Mouse (Mus musculus) hindbrain, postnatal 0 days (tissue): ENCODE data around the gene Cxcl12. TPM values are rescaled to one million over a fixed set of nuclear protein-coding genes. Genes with fewer than 3 reads are reported as not detected.

Source experiments
- ATAC-seq: fragments of 200-750 bp; cut with Nextera tagmentation; 2 replicates; pipeline ENCODE4 v1.8.0; 2017; ENCODE audit warnings: mild to moderate bottlenecking, moderate TSS enrichment, moderate library complexity
- DNase-seq: peaks from one replicate; pipeline ENCODE4 v3.0.0-alpha.2; 2015; ENCODE audit warnings: low spot score
- H3K27ac ChIP-seq: fragments of 300-500 bp; sonication (generic); 2 replicates; pipeline ENCODE4 v1.5.1; 2014; ENCODE audit warnings: mild to moderate bottlenecking
- H3K27me3 ChIP-seq: fragments of 300-500 bp; sonication (generic); 2 replicates; pipeline ENCODE4 v1.6.1; 2014; ENCODE audit warnings: low read length, mixed read lengths; ENCODE audit not compliant: insufficient read depth
- H3K36me3 ChIP-seq: fragments of 300-500 bp; sonication (generic); 2 replicates; pipeline ENCODE4 v1.6.1; 2014; ENCODE audit warnings: low read length, mixed read lengths; ENCODE audit not compliant: insufficient read depth
- H3K4me1 ChIP-seq: fragments of 300-500 bp; sonication (generic); 2 replicates; pipeline ENCODE4 v1.6.1; 2014; ENCODE audit warnings: antibody characterized with exemption, low read length, mixed read lengths; ENCODE audit not compliant: insufficient read depth
- H3K4me2 ChIP-seq: fragments of 300-500 bp; sonication (generic); 2 replicates; pipeline ENCODE4 v1.6.1; 2014; ENCODE audit warnings: low read depth, mild to moderate bottlenecking, low read length, moderate library complexity, mixed read lengths
- H3K4me3 ChIP-seq: fragments of 300-500 bp; sonication (generic); 2 replicates; pipeline ENCODE4 v1.5.1; 2014; ENCODE audit warnings: low read length
- H3K9ac ChIP-seq: fragments of 300-500 bp; sonication (generic); replicated peaks from 2 replicates; pipeline ENCODE4 v1.6.1; 2014; ENCODE audit warnings: mild to moderate bottlenecking, low read length, moderate library complexity, mixed read lengths
- H3K9me3 ChIP-seq: fragments of 300-500 bp; sonication (generic); 2 replicates; pipeline ENCODE4 v1.6.1; 2016; ENCODE audit warnings: low read length, mixed read lengths
- CTCF ChIP-seq: IDR thresholded peaks from 2 replicates; pipeline ENCODE4 v1.5.1; 2016; ENCODE audit warnings: antibody characterized with exemption, control low read depth, low read depth
- WGBS: fragments of 180-500 bp; shearing (Covaris S2); extraction: QIAGEN DNeasy Blood & Tissue Kit; methylation state at CpG from one replicate; pipeline ENCODE4 v1.1.7; 2014; 5-methylcytosine and 5-hydroxymethylcytosine counted together
- polyA plus RNA-seq: library from polyadenylated mRNA; unstranded; fragments of >200 nt; fragmentation: Nextera tagmentation; extraction: Ambion mirVana; gene quantifications from 2 replicates; pipeline ENCODE4 v1.2.1, GENCODE M21; 2015
- total RNA-seq: library from RNA; depleted of rRNA; stranded (reverse); fragments of >200 nt; gene quantifications from 2 replicates; pipeline ENCODE4 v1.2.3, GENCODE M21; 2014

Cxcl12 gene
- total and polyA plus RNA-seq, 2 experiments from 2014 or later, result 39.2 to 92.2 TPM

GRCm38 (mm10) chr6:117192678-117193077, 24.3 kb downstream of the Cxcl12 start:
- ATAC-seq, result no peak
- TF ChIP-seq CTCF, result no peak
- Histone ChIP-seq H3K27me3 (no peaks in the 10 kb centered on the region), H3K9ac (no peak overlapping the region), H3K9me3 (no peaks in the 10 kb centered on the region), H3K4me3 (no peak overlapping the region), H3K27ac (no peak overlapping the region), H3K4me1 (no peaks in the 10 kb centered on the region), H3K4me2 (no peak overlapping the region), H3K36me3 (no peaks in the 10 kb centered on the region)
- DNase-seq, result no peak
- 86% methylated on average over 7 of the region's 7 CpGs for WGBS

GRCm38 (mm10) chr6:117195270-117195669, 26.9 kb downstream of the Cxcl12 start:
- no peaks in the 10 kb centered on the region for H3K27me3 ChIP-seq
- H3K36me3 ChIP-seq, result no peaks in the 10 kb centered on the region
- no peak overlapping the region for H3K27ac ChIP-seq
- DNase-seq (no peak), ATAC-seq (no peak)
- H3K4me2 ChIP-seq, result no peak overlapping the region
- no peak overlapping the region for H3K9ac ChIP-seq
- H3K9me3 ChIP-seq, result no peaks in the 10 kb centered on the region
- H3K4me3 ChIP-seq, result no peak overlapping the region
- no peak for TF ChIP-seq CTCF
- no peaks in the 10 kb centered on the region for H3K4me1 ChIP-seq
- 86% methylated on average over 3 of the region's 3 CpGs for WGBS

- no peak overlapping the region for H3K27ac ChIP-seq
- H3K4me3 ChIP-seq, result no peak overlapping the region
- 79% methylated on average over 4 of the region's 4 CpGs for WGBS
- no peak for TF ChIP-seq CTCF
- H3K4me2 ChIP-seq, result no peak overlapping the region
- DNase-seq (no peak), ATAC-seq (no peak)
- no peaks in the 10 kb centered on the region for H3K9me3 ChIP-seq
- H3K4me1 ChIP-seq, result no peaks in the 10 kb centered on the region
- no peaks in the 10 kb centered on the region for H3K27me3 ChIP-seq
- no peak overlapping the region for H3K9ac ChIP-seq
- no peaks in the 10 kb centered on the region for H3K36me3 ChIP-seq
Observed at GRCm38 (mm10) chr6:117198871-117199270, 30.5 kb downstream of the Cxcl12 start.

- H3K4me2 ChIP-seq, result no peak overlapping the region
- no peaks in the 10 kb centered on the region for H3K4me1 ChIP-seq
- no peak overlapping the region for H3K9ac ChIP-seq
- H3K27ac ChIP-seq, result no peak overlapping the region
- ATAC-seq (no peak), DNase-seq (no peak)
- WGBS, result 29% methylated on average over 2 of the region's 2 CpGs
- H3K4me3 ChIP-seq, result no peak overlapping the region
- no peaks in the 10 kb centered on the region for H3K36me3 ChIP-seq
- no peaks in the 10 kb centered on the region for H3K27me3 ChIP-seq
- H3K9me3 ChIP-seq, result no peaks in the 10 kb centered on the region
- no peak for TF ChIP-seq CTCF
Observed at GRCm38 (mm10) chr6:117199718-117200117, 31.4 kb downstream of the Cxcl12 start.

GRCm38 (mm10) chr6:117200916-117201315, 32.6 kb downstream of the Cxcl12 start:
- H3K36me3 ChIP-seq, result no peaks in the 10 kb centered on the region
- no peak overlapping the region for H3K4me3 ChIP-seq
- DNase-seq, result no peak
- 82% methylated on average over 5 of the region's 5 CpGs for WGBS
- H3K4me1 ChIP-seq, result no peaks in the 10 kb centered on the region
- no peak overlapping the region for H3K9ac ChIP-seq
- no peak overlapping the region for H3K27ac ChIP-seq
- ATAC-seq, result no peak
- no peak overlapping the region for H3K4me2 ChIP-seq
- no peaks in the 10 kb centered on the region for H3K9me3 ChIP-seq
- no peak for TF ChIP-seq CTCF
- H3K27me3 ChIP-seq, result no peaks in the 10 kb centered on the region

- TF ChIP-seq CTCF, result no peak
- no peak for ATAC-seq
- Histone ChIP-seq H3K27ac (no peak overlapping the region), H3K27me3 (no peaks in the 10 kb centered on the region), H3K4me2 (no peak overlapping the region), H3K36me3 (no peaks in the 10 kb centered on the region), H3K4me1 (no peaks in the 10 kb centered on the region), H3K9ac (no peak overlapping the region), H3K9me3 (no peaks in the 10 kb centered on the region), H3K4me3 (no peak overlapping the region)
- no peak for DNase-seq
- WGBS, result 81% methylated on average over 2 of the region's 2 CpGs
Observed at GRCm38 (mm10) chr6:117201396-117201795, 33.1 kb downstream of the Cxcl12 start.

GRCm38 (mm10) chr6:117201859-117202258, 33.5 kb downstream of the Cxcl12 start:
- ATAC-seq (no peak), DNase-seq (no peak)
- no peak overlapping the region for H3K9ac ChIP-seq
- no peak overlapping the region for H3K27ac ChIP-seq
- no peak overlapping the region for H3K4me3 ChIP-seq
- no peaks in the 10 kb centered on the region for H3K4me1 ChIP-seq
- H3K27me3 ChIP-seq, result no peaks in the 10 kb centered on the region
- TF ChIP-seq CTCF, result no peak
- no peak overlapping the region for H3K4me2 ChIP-seq
- H3K36me3 ChIP-seq, result no peaks in the 10 kb centered on the region
- WGBS, result 81% methylated on average over 8 of the region's 8 CpGs
- no peaks in the 10 kb centered on the region for H3K9me3 ChIP-seq
